In the genomic region with DNA sequence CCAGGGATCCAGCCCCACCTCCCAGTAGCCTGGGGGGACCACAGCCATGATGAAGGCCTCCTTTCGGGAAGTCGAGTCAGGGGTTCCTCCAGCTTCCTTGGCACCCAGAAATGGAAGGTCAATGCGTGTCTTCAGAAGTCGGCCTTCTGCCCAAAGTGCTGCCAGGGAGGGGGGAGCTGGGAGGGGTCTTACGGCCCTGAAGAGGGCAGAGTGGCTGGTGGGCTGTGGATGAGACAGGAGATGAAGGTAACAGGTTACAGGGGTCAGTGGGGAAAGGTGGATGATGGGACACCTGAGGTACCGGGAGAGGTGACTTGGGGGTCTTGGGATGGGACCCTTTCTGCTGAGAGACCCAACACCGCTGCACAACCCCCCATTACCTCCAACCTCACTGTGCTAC, we compare ENCODE assay signal across 11 mouse cellular contexts. TPM values are rescaled to one million over a fixed set of nuclear protein-coding genes. Genes with fewer than 3 reads are reported as not detected.
DNase-seq lines count a peak whose midpoint lies in the region; ATAC-seq lines count a peak whose summit lies in the region.
"Had no signal": no experiment of that assay in that cellular context is flagged by ENCODE, and none has a peak within 500 bp of the region (broad histone marks: within the 10 kb centered on the region; RNA-seq: fewer than 3 reads in every experiment).

No protein-coding gene starts in this region.

- peak overlapping the region; percentile 68 for H3K27ac ChIP-seq in heart, embryonic 15.5 days
- peak overlapping the region; percentile 90 for H3K27ac ChIP-seq in lung, embryonic 16.5 days (ENCODE audit: low read length)
- peak overlapping the region; percentile 85; the same call in 1 of the 2 replicates for H3K27ac ChIP-seq in intestine, embryonic 15.5 days
- H3K27ac ChIP-seq in stomach, embryonic 16.5 days (ENCODE audit: low read length) = peak overlapping the region; percentile 90

- H3K4me2 ChIP-seq in heart, embryonic 15.5 days = no peak overlapping the region
- H3K4me2 ChIP-seq in lung, embryonic 16.5 days (ENCODE audit: low read depth, low read length) = no peak overlapping the region
- no peak overlapping the region for H3K4me2 ChIP-seq in intestine, embryonic 15.5 days (replicated peaks)
- no peak overlapping the region for H3K4me2 ChIP-seq in stomach, embryonic 16.5 days (ENCODE audit: low read depth, low read length)

- peaks cover 52% of the 10 kb centered on the region for H3K27me3 ChIP-seq in heart, embryonic 15.5 days
- H3K27me3 ChIP-seq in lung, embryonic 16.5 days (ENCODE audit: control insufficient read depth, insufficient read depth, low read depth, low read length) = peaks cover under 1% of the 10 kb centered on the region; the same call in 1 of the 2 replicates
- 0 out of 2 replicates have a peak, but pooled peaks cover 2% of the 10 kb centered on the region for H3K27me3 ChIP-seq in intestine, embryonic 15.5 days (replicated peaks)
- peaks cover 7% of the 10 kb centered on the region; the same call in 1 of the 2 replicates for H3K27me3 ChIP-seq in stomach, embryonic 16.5 days (ENCODE audit: control insufficient read depth, insufficient read depth, low read length)

- no peak overlapping the region for H3K9ac ChIP-seq in heart, embryonic 15.5 days
- H3K9ac ChIP-seq in lung, embryonic 16.5 days (ENCODE audit: low read length) = peak overlapping the region; percentile 51; the same call in 1 of the 2 replicates
- H3K9ac ChIP-seq in intestine, embryonic 15.5 days = no peak overlapping the region
- no peak overlapping the region for H3K9ac ChIP-seq in stomach, embryonic 16.5 days (ENCODE audit: low read length)

- 82% methylated on average over 7 of the region's 7 CpGs for WGBS in heart, embryonic 15.5 days
- 80% methylated on average over 7 of the region's 7 CpGs for WGBS in lung, embryonic 16.5 days
- WGBS in intestine, embryonic 15.5 days = 89% methylated on average over 7 of the region's 7 CpGs
- WGBS in stomach, embryonic 16.5 days = 84% methylated on average over 7 of the region's 7 CpGs

- no peak for DNase-seq in heart, adult 18-20 months
- no peak for DNase-seq in lung, postnatal 14 days
- DNase-seq in left cerebral cortex, postnatal 14 days (ENCODE audit: low spot score in 2 of 2) = no peak
- DNase-seq: layer of hippocampus, adult 9-11 months; retina, postnatal 1 day had no signal

- H3K9me3 ChIP-seq in heart, embryonic 15.5 days (replicated peaks) = no peaks in the 10 kb centered on the region
- H3K9me3 ChIP-seq in lung, embryonic 16.5 days (ENCODE audit: control insufficient read depth, low read length) = no peaks in the 10 kb centered on the region
- no peaks in the 10 kb centered on the region for H3K9me3 ChIP-seq in intestine, embryonic 15.5 days
- H3K9me3 ChIP-seq in stomach, embryonic 16.5 days (replicated peaks; ENCODE audit: control insufficient read depth, low read length) = no peaks in the 10 kb centered on the region
- H3K9me3 ChIP-seq: megakaryocyte, embryonic 14.5 days had no signal

- H3K4me1 ChIP-seq in heart, embryonic 15.5 days (replicated peaks) = peaks cover 33% of the 10 kb centered on the region
- peaks cover 34% of the 10 kb centered on the region for H3K4me1 ChIP-seq in lung, embryonic 16.5 days (replicated peaks; ENCODE audit: control insufficient read depth, insufficient read depth, low read length)
- peaks cover 43% of the 10 kb centered on the region for H3K4me1 ChIP-seq in intestine, embryonic 15.5 days (replicated peaks)
- H3K4me1 ChIP-seq in stomach, embryonic 16.5 days (ENCODE audit: control insufficient read depth, insufficient read depth, low read length) = peaks cover 52% of the 10 kb centered on the region

- no peaks in the 10 kb centered on the region for H3K36me3 ChIP-seq in heart, embryonic 15.5 days
- no peaks in the 10 kb centered on the region for H3K36me3 ChIP-seq in lung, embryonic 16.5 days (ENCODE audit: control insufficient read depth, insufficient read depth, low read length)
- no peaks in the 10 kb centered on the region for H3K36me3 ChIP-seq in intestine, embryonic 15.5 days
- no peaks in the 10 kb centered on the region for H3K36me3 ChIP-seq in stomach, embryonic 16.5 days (ENCODE audit: control insufficient read depth, insufficient read depth, low read length)

- ATAC-seq in heart, embryonic 15.5 days (replicated peaks; ENCODE audit: insufficient number of reproducible peaks, insufficient read depth, low FRiP score, low read depth) = no peak
- no peak for ATAC-seq in lung, embryonic 16.5 days (ENCODE audit: low read depth)
- no peak for ATAC-seq in intestine, embryonic 15.5 days
- no peak for ATAC-seq in stomach, embryonic 16.5 days (ENCODE audit: insufficient read depth, low FRiP score)
- ATAC-seq: hindbrain, embryonic 16.5 days had no signal

- intact Hi-C loops in left cerebral cortex, postnatal 14 days (cut with DNase I) = no loop called here

- no peak overlapping the region for H3K4me3 ChIP-seq in heart, embryonic 15.5 days
- no peak overlapping the region for H3K4me3 ChIP-seq in lung, embryonic 16.5 days (ENCODE audit: low read length)
- H3K4me3 ChIP-seq in intestine, embryonic 15.5 days (replicated peaks) = no peak overlapping the region
- H3K4me3 ChIP-seq in stomach, embryonic 16.5 days (replicated peaks; ENCODE audit: low read length) = no peak overlapping the region
- H3K4me3 ChIP-seq: megakaryocyte, embryonic 14.5 days had no signal

RNA-seq across cellular contexts. Expression of a gene that starts 6.6 kb away (rescaled TPM):
- 1.3 and 1.4 TPM in 2 replicates for polyA plus RNA-seq in heart, embryonic 15.5 days (2015; fragmentation: Nextera tagmentation; extraction: Ambion mirVana)
- 1 to 10 TPM in 1 of 2 experiments, under 1 TPM in 1; 0.62 to 1.6 TPM for total RNA-seq in heart, adult 18-20 months (2021)
- 5.0 and 11.0 TPM in 2 replicates for polyA plus RNA-seq in lung, embryonic 16.5 days (2015; fragmentation: Nextera tagmentation; extraction: Ambion mirVana)
- 1.0 and 1.3 TPM in 2 replicates for polyA plus RNA-seq in intestine, embryonic 15.5 days (2015; fragmentation: Nextera tagmentation; extraction: Ambion mirVana)
- 1.1 and 1.6 TPM in 2 replicates for polyA plus RNA-seq in stomach, embryonic 16.5 days (2015; fragmentation: Nextera tagmentation; extraction: Ambion mirVana)
- total RNA-seq in left cerebral cortex, postnatal 14 days (2021) = 1 to 10 TPM; 2.8 to 3.0 TPM

RNA-seq across cellular contexts. Expression of a gene that starts 7.3 kb away (rescaled TPM):
- 9.1 and 11.6 TPM in 2 replicates for polyA plus RNA-seq in heart, embryonic 15.5 days (2015; fragmentation: Nextera tagmentation; extraction: Ambion mirVana)
- 10 to 100 TPM; 31.5 to 38.5 TPM for total RNA-seq in heart, adult 18-20 months (2021)
- 13.3 TPM in 2 replicates for polyA plus RNA-seq in lung, embryonic 16.5 days (2015; fragmentation: Nextera tagmentation; extraction: Ambion mirVana)
- polyA plus RNA-seq in intestine, embryonic 15.5 days (2015; fragmentation: Nextera tagmentation; extraction: Ambion mirVana) = 12.5 and 12.9 TPM in 2 replicates
- polyA plus RNA-seq in stomach, embryonic 16.5 days (2015; fragmentation: Nextera tagmentation; extraction: Ambion mirVana) = 19.6 and 24.8 TPM in 2 replicates
- total RNA-seq in left cerebral cortex, postnatal 14 days (2021) = 10 to 100 TPM; 26.7 to 34.7 TPM

RNA-seq across cellular contexts. Expression of a gene that starts 20.0 kb away (rescaled TPM):
- 6.7 and 10.4 TPM in 2 replicates for polyA plus RNA-seq in heart, embryonic 15.5 days (2015; fragmentation: Nextera tagmentation; extraction: Ambion mirVana)
- total RNA-seq in heart, adult 18-20 months (2021) = 10 to 100 TPM; 10.6 to 11.5 TPM
- 17.9 and 19.6 TPM in 2 replicates for polyA plus RNA-seq in lung, embryonic 16.5 days (2015; fragmentation: Nextera tagmentation; extraction: Ambion mirVana)
- 8.4 and 8.9 TPM in 2 replicates for polyA plus RNA-seq in intestine, embryonic 15.5 days (2015; fragmentation: Nextera tagmentation; extraction: Ambion mirVana)
- polyA plus RNA-seq in stomach, embryonic 16.5 days (2015; fragmentation: Nextera tagmentation; extraction: Ambion mirVana) = 8.2 and 9.3 TPM in 2 replicates
- 1 to 10 TPM; 1.5 to 1.9 TPM for total RNA-seq in left cerebral cortex, postnatal 14 days (2021)
